Mouse (Mus musculus): ENCODE results near the gene Ntng1. TPM values are rescaled to one million over a fixed set of nuclear protein-coding genes. Genes with fewer than 3 reads are reported as not detected.

Ntng1 gene
- total and polyA plus RNA-seq, 2 experiments from 2014 or later: 20.1 to 28.2 TPM

GRCm38 (mm10) chr3:110141351-110142302, 2.2 kb downstream of the Ntng1 start:
- Histone ChIP-seq H3K4me3 (ENCODE audit: low read length) (peak overlapping the region; percentile 83), H3K27me3 (ENCODE audit: insufficient read depth, low read length) (no peaks in the 10 kb centered on the region), H3K4me2 (ENCODE audit: low read depth, low read length) (peak overlapping the region; percentile 97), H3K9me3 (ENCODE audit: low read length) (no peaks in the 10 kb centered on the region), H3K27ac (peak overlapping the region; percentile 62; the same call in 1 of the 2 replicates), H3K4me1 (ENCODE audit: insufficient read depth, low read length) (no peaks in the 10 kb centered on the region), H3K36me3 (ENCODE audit: insufficient read depth, low read length) (no peaks in the 10 kb centered on the region), H3K9ac (replicated peaks; ENCODE audit: low read length) (peak overlapping the region; percentile 67)
- peak; percentile 66 for TF ChIP-seq CTCF (IDR thresholded peaks at IDR 0.05; ENCODE audit: low read depth)
- WGBS: 3% methylated on average over 13 of the region's 13 CpGs
- ATAC-seq (peak; percentile 61), DNase-seq (ENCODE audit: low spot score) (peak; percentile 89)

- 22% methylated on average over 1 of the region's 1 CpGs for WGBS
- no peak for TF ChIP-seq CTCF (IDR thresholded peaks at IDR 0.05; ENCODE audit: low read depth)
- no peak overlapping the region for H3K27ac ChIP-seq
- H3K4me3 ChIP-seq (ENCODE audit: low read length): no peak overlapping the region
- H3K4me2 ChIP-seq (ENCODE audit: low read depth, low read length): no peak overlapping the region
- peaks cover 9% of the 10 kb centered on the region; the same call in 1 of the 2 replicates for H3K4me1 ChIP-seq (ENCODE audit: insufficient read depth, low read length)
- DNase-seq (ENCODE audit: low spot score) (no peak), ATAC-seq (no peak)
- no peaks in the 10 kb centered on the region for H3K9me3 ChIP-seq (ENCODE audit: low read length)
- no peak overlapping the region for H3K9ac ChIP-seq (replicated peaks; ENCODE audit: low read length)
- no peaks in the 10 kb centered on the region for H3K27me3 ChIP-seq (ENCODE audit: insufficient read depth, low read length)
- no peaks in the 10 kb centered on the region for H3K36me3 ChIP-seq (ENCODE audit: insufficient read depth, low read length)
Observed at GRCm38 (mm10) chr3:110136115-110136514, 7.7 kb downstream of the Ntng1 start.

DNA sequence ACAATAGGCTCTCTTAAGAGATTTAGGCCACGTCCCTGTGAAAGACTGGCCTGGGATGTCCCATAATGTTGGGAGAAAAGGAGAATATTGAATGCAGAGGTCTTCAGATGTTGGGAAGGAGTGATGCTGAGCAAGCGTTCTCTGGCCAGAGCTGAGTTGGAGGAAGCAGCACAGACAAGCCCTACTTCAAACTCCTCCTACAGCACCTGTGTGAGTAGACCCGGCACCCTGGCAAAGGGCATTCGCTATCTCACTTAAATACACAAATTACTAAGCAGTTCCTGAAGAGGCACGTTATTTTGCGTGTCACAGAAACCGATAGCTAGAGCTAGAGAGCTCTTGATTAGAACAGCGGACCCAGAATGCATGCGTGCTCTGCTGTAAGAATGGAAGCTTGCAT, 10.7 kb downstream of the Ntng1 start:
- H3K4me3 ChIP-seq (ENCODE audit: low read length): no peak overlapping the region
- ATAC-seq (no peak), DNase-seq (ENCODE audit: low spot score) (no peak)
- no peak overlapping the region for H3K4me2 ChIP-seq (ENCODE audit: low read depth, low read length)
- H3K27ac ChIP-seq: no peak overlapping the region
- no peaks in the 10 kb centered on the region for H3K9me3 ChIP-seq (ENCODE audit: low read length)
- H3K36me3 ChIP-seq (ENCODE audit: insufficient read depth, low read length): no peaks in the 10 kb centered on the region
- H3K4me1 ChIP-seq (ENCODE audit: insufficient read depth, low read length): peaks cover 9% of the 10 kb centered on the region; the same call in 1 of the 2 replicates
- WGBS: 89% methylated on average over 9 of the region's 9 CpGs
- no peaks in the 10 kb centered on the region for H3K27me3 ChIP-seq (ENCODE audit: insufficient read depth, low read length)
- no peak for TF ChIP-seq CTCF (IDR thresholded peaks at IDR 0.05; ENCODE audit: low read depth)
- H3K9ac ChIP-seq (replicated peaks; ENCODE audit: low read length): no peak overlapping the region

- Histone ChIP-seq H3K9ac (replicated peaks; ENCODE audit: low read length) (no peak overlapping the region), H3K36me3 (ENCODE audit: insufficient read depth, low read length) (no peaks in the 10 kb centered on the region), H3K27me3 (ENCODE audit: insufficient read depth, low read length) (no peaks in the 10 kb centered on the region), H3K27ac (no peak overlapping the region), H3K4me3 (ENCODE audit: low read length) (no peak overlapping the region), H3K4me2 (ENCODE audit: low read depth, low read length) (no peak overlapping the region), H3K9me3 (ENCODE audit: low read length) (no peaks in the 10 kb centered on the region), H3K4me1 (ENCODE audit: insufficient read depth, low read length) (peaks cover 9% of the 10 kb centered on the region; the same call in 1 of the 2 replicates)
- 47% methylated on average over 8 of the region's 8 CpGs for WGBS
- TF ChIP-seq CTCF (IDR thresholded peaks at IDR 0.05; ENCODE audit: low read depth): no peak
- ATAC-seq (no peak), DNase-seq (ENCODE audit: low spot score) (peak; percentile 10)
Observed at GRCm38 (mm10) chr3:110132289-110132688, 11.5 kb downstream of the Ntng1 start.

GRCm38 (mm10) chr3:110131043-110131891, 12.5 kb downstream of the Ntng1 start:
- no peaks in the 10 kb centered on the region for H3K9me3 ChIP-seq (ENCODE audit: low read length)
- 36% methylated on average over 18 of the region's 18 CpGs for WGBS
- peaks cover 9% of the 10 kb centered on the region; the same call in 1 of the 2 replicates for H3K4me1 ChIP-seq (ENCODE audit: insufficient read depth, low read length)
- DNase-seq (ENCODE audit: low spot score): peak; percentile 33
- no peaks in the 10 kb centered on the region for H3K36me3 ChIP-seq (ENCODE audit: insufficient read depth, low read length)
- peak; percentile 76 for ATAC-seq
- H3K27me3 ChIP-seq (ENCODE audit: insufficient read depth, low read length): no peaks in the 10 kb centered on the region
- H3K27ac ChIP-seq: no peak overlapping the region
- peak overlapping the region; percentile 53 for H3K4me2 ChIP-seq (ENCODE audit: low read depth, low read length)
- H3K4me3 ChIP-seq (ENCODE audit: low read length): peak overlapping the region; percentile 25
- H3K9ac ChIP-seq (replicated peaks; ENCODE audit: low read length): peak overlapping the region; percentile 21; the same call in 1 of the 2 replicates
- no peak for TF ChIP-seq CTCF (IDR thresholded peaks at IDR 0.05; ENCODE audit: low read depth)

- TF ChIP-seq CTCF (IDR thresholded peaks at IDR 0.05; ENCODE audit: low read depth): peak; percentile 46
- Histone ChIP-seq H3K4me3 (ENCODE audit: low read length) (no peak overlapping the region), H3K4me2 (ENCODE audit: low read depth, low read length) (no peak overlapping the region), H3K9me3 (ENCODE audit: low read length) (no peaks in the 10 kb centered on the region), H3K36me3 (ENCODE audit: insufficient read depth, low read length) (no peaks in the 10 kb centered on the region), H3K27me3 (ENCODE audit: insufficient read depth, low read length) (no peaks in the 10 kb centered on the region), H3K4me1 (ENCODE audit: insufficient read depth, low read length) (peaks cover 9% of the 10 kb centered on the region; the same call in 1 of the 2 replicates), H3K27ac (no peak overlapping the region), H3K9ac (replicated peaks; ENCODE audit: low read length) (no peak overlapping the region)
- DNase-seq (ENCODE audit: low spot score): no peak
- 64% methylated on average over 6 of the region's 6 CpGs for WGBS
- no peak for ATAC-seq
Observed at GRCm38 (mm10) chr3:110129607-110130006, 14.2 kb downstream of the Ntng1 start.

Measured in hindbrain, postnatal 0 days (tissue).